Mouse (Mus musculus) limb, embryonic 13.5 days (tissue): ENCODE measurements at regions not wholly inside any gene's neighbourhood (a gene's known extent, or its start where the extent isn't known, plus 50 kb on each side); places are given as distances from the start of the nearest gene placed in this dataset.

ENCODE experiments used
- ATAC-seq: fragments of 200-750 bp; cut with Nextera tagmentation; 2 replicates; pipeline ENCODE4 v1.8.0; 2017; ENCODE audit warnings: low read depth, moderate number of reproducible peaks, moderate TSS enrichment; ENCODE audit not compliant: low FRiP score
- H3K27ac ChIP-seq: fragments of 300-500 bp; sonication (generic); 2 replicates; pipeline ENCODE4 v1.5.1; 2015; ENCODE audit warnings: inconsistent platforms, mild to moderate bottlenecking, moderate library complexity
- H3K27me3 ChIP-seq: fragments of 300-500 bp; sonication (generic); 2 replicates; pipeline ENCODE4 v1.6.1; 2015; ENCODE audit warnings: mild to moderate bottlenecking, inconsistent platforms
- H3K36me3 ChIP-seq: fragments of 300-500 bp; sonication (generic); 2 replicates; pipeline ENCODE4 v1.6.1; 2015; ENCODE audit warnings: inconsistent platforms, mild to moderate bottlenecking, moderate library complexity
- H3K4me1 ChIP-seq: fragments of 300-500 bp; sonication (generic); 2 replicates; pipeline ENCODE4 v1.6.1; 2015; ENCODE audit warnings: inconsistent platforms
- H3K4me2 ChIP-seq: fragments of 300-500 bp; sonication (generic); replicated peaks from 2 replicates; pipeline ENCODE4 v1.6.1; 2015; ENCODE audit warnings: inconsistent platforms, mild to moderate bottlenecking, moderate library complexity
- H3K4me3 ChIP-seq: fragments of 300-500 bp; sonication (generic); 2 replicates; pipeline ENCODE4 v1.5.1; 2015; ENCODE audit warnings: moderate library complexity, mild to moderate bottlenecking, inconsistent platforms
- H3K9ac ChIP-seq: fragments of 300-500 bp; sonication (generic); 2 replicates; pipeline ENCODE4 v1.6.1; 2015; ENCODE audit warnings: mild to moderate bottlenecking, inconsistent platforms
- H3K9me3 ChIP-seq: fragments of 300-500 bp; sonication (generic); 2 replicates; pipeline ENCODE4 v1.6.1; 2016; ENCODE audit warnings: inconsistent platforms
- WGBS: fragments of 180-500 bp; shearing (Covaris S2); methylation state at CpG from one replicate; pipeline ENCODE4 v1.1.7; 2015; 5-methylcytosine and 5-hydroxymethylcytosine counted together

- Histone ChIP-seq H3K4me2 (no peak overlapping the region), H3K27ac (no peak overlapping the region), H3K9me3 (no peaks in the 10 kb centered on the region), H3K9ac (no peak overlapping the region), H3K4me3 (no peak overlapping the region), H3K4me1 (no peaks in the 10 kb centered on the region), H3K36me3 (no peaks in the 10 kb centered on the region), H3K27me3 (no peaks in the 10 kb centered on the region)
- WGBS: 88% methylated on average over 6 of the region's 6 CpGs
- ATAC-seq: no peak
Measured at GRCm38 (mm10) chr2:137417691-137418090, 301.2 kb upstream of the Jag1 start.

- no peak overlapping the region for H3K4me3 ChIP-seq
- H3K36me3 ChIP-seq: no peaks in the 10 kb centered on the region
- no peaks in the 10 kb centered on the region for H3K27me3 ChIP-seq
- no peaks in the 10 kb centered on the region for H3K9me3 ChIP-seq
- no peak overlapping the region for H3K4me2 ChIP-seq
- no peak overlapping the region for H3K27ac ChIP-seq
- WGBS: 69% methylated on average over 3 of the region's 3 CpGs
- ATAC-seq: no peak
- H3K9ac ChIP-seq: no peak overlapping the region
- no peaks in the 10 kb centered on the region for H3K4me1 ChIP-seq
Measured at GRCm38 (mm10) chr2:137413432-137413831, 297.0 kb upstream of the Jag1 start.

GRCm38 (mm10) chr2:137409611-137410010, 293.2 kb upstream of the Jag1 start:
- no peak overlapping the region for H3K4me3 ChIP-seq
- no peak overlapping the region for H3K27ac ChIP-seq
- H3K27me3 ChIP-seq: no peaks in the 10 kb centered on the region
- WGBS: 87% methylated on average over 2 of the region's 2 CpGs
- no peaks in the 10 kb centered on the region for H3K4me1 ChIP-seq
- H3K4me2 ChIP-seq: no peak overlapping the region
- no peak for ATAC-seq
- H3K36me3 ChIP-seq: no peaks in the 10 kb centered on the region
- H3K9ac ChIP-seq: no peak overlapping the region
- no peaks in the 10 kb centered on the region for H3K9me3 ChIP-seq

- WGBS: 81% methylated on average over 2 of the region's 2 CpGs
- ATAC-seq: no peak
Measured at GRCm38 (mm10) chr2:137408294-137408693, 291.9 kb upstream of the Jag1 start.

GRCm38 (mm10) chr2:137393486-137393885, 277.0 kb upstream of the Jag1 start:
- H3K4me3 ChIP-seq: no peak overlapping the region
- H3K27me3 ChIP-seq: no peaks in the 10 kb centered on the region
- no peak overlapping the region for H3K9ac ChIP-seq
- no peak overlapping the region for H3K4me2 ChIP-seq
- ATAC-seq: no peak
- H3K27ac ChIP-seq: no peak overlapping the region
- H3K4me1 ChIP-seq: no peaks in the 10 kb centered on the region
- no peaks in the 10 kb centered on the region for H3K36me3 ChIP-seq
- 18% methylated on average over 4 of the region's 4 CpGs for WGBS
- H3K9me3 ChIP-seq: no peaks in the 10 kb centered on the region

More at GRCm38 (mm10) chr2:137408294-137408693, 291.9 kb upstream of the Jag1 start:
- Histone ChIP-seq H3K4me2 (no peak overlapping the region), H3K9me3 (no peaks in the 10 kb centered on the region), H3K27ac (no peak overlapping the region), H3K4me1 (no peaks in the 10 kb centered on the region), H3K27me3 (no peaks in the 10 kb centered on the region), H3K36me3 (no peaks in the 10 kb centered on the region), H3K9ac (no peak overlapping the region), H3K4me3 (no peak overlapping the region)

GRCm38 (mm10) chr2:137379816-137380215, 263.4 kb upstream of the Jag1 start:
- Histone ChIP-seq H3K27ac (no peak overlapping the region), H3K36me3 (no peaks in the 10 kb centered on the region)

GRCm38 (mm10) chr2:137375346-137375745, 258.9 kb upstream of the Jag1 start:
- no peaks in the 10 kb centered on the region for H3K27me3 ChIP-seq
- H3K4me2 ChIP-seq: no peak overlapping the region
- H3K9ac ChIP-seq: no peak overlapping the region
- ATAC-seq: peak; percentile 73
- no peaks in the 10 kb centered on the region for H3K36me3 ChIP-seq
- no peak overlapping the region for H3K27ac ChIP-seq
- 50% methylated on average over 5 of the region's 5 CpGs for WGBS
- no peaks in the 10 kb centered on the region for H3K4me1 ChIP-seq
- H3K9me3 ChIP-seq: no peaks in the 10 kb centered on the region
- H3K4me3 ChIP-seq: no peak overlapping the region

More at GRCm38 (mm10) chr2:137379816-137380215, 263.4 kb upstream of the Jag1 start:
- no peak overlapping the region for H3K4me2 ChIP-seq
- no peaks in the 10 kb centered on the region for H3K9me3 ChIP-seq
- H3K4me3 ChIP-seq: no peak overlapping the region
- H3K4me1 ChIP-seq: no peaks in the 10 kb centered on the region
- 84% methylated on average over 2 of the region's 2 CpGs for WGBS
- no peak for ATAC-seq
- no peaks in the 10 kb centered on the region for H3K27me3 ChIP-seq
- no peak overlapping the region for H3K9ac ChIP-seq

GRCm38 (mm10) chr2:137371062-137371461, 254.6 kb upstream of the Jag1 start:
- Histone ChIP-seq H3K4me1 (no peaks in the 10 kb centered on the region), H3K4me3 (no peak overlapping the region), H3K36me3 (no peaks in the 10 kb centered on the region), H3K9me3 (no peaks in the 10 kb centered on the region), H3K27ac (no peak overlapping the region), H3K9ac (no peak overlapping the region), H3K4me2 (no peak overlapping the region), H3K27me3 (no peaks in the 10 kb centered on the region)
- no peak for ATAC-seq
- 86% methylated on average over 2 of the region's 2 CpGs for WGBS

- ATAC-seq: no peak
Measured at GRCm38 (mm10) chr2:137363006-137363405, 246.6 kb upstream of the Jag1 start.

GRCm38 (mm10) chr2:137357181-137357738, 240.8 kb upstream of the Jag1 start:
- H3K9ac ChIP-seq: no peak overlapping the region
- 70% methylated on average over 13 of the region's 13 CpGs for WGBS
- no peaks in the 10 kb centered on the region for H3K36me3 ChIP-seq
- ATAC-seq: no peak
- H3K9me3 ChIP-seq: no peaks in the 10 kb centered on the region
- H3K4me1 ChIP-seq: no peaks in the 10 kb centered on the region
- H3K27ac ChIP-seq: no peak overlapping the region
- H3K27me3 ChIP-seq: no peaks in the 10 kb centered on the region
- H3K4me2 ChIP-seq: no peak overlapping the region
- no peak overlapping the region for H3K4me3 ChIP-seq

More at GRCm38 (mm10) chr2:137363006-137363405, 246.6 kb upstream of the Jag1 start:
- H3K27ac ChIP-seq: no peak overlapping the region
- H3K4me2 ChIP-seq: no peak overlapping the region
- no peak overlapping the region for H3K9ac ChIP-seq
- no peaks in the 10 kb centered on the region for H3K4me1 ChIP-seq
- no peaks in the 10 kb centered on the region for H3K27me3 ChIP-seq
- WGBS: 49% methylated on average over 2 of the region's 2 CpGs
- no peaks in the 10 kb centered on the region for H3K36me3 ChIP-seq
- H3K4me3 ChIP-seq: no peak overlapping the region
- no peaks in the 10 kb centered on the region for H3K9me3 ChIP-seq

- H3K27ac ChIP-seq: no peak overlapping the region
- no peaks in the 10 kb centered on the region for H3K27me3 ChIP-seq
- no peak for ATAC-seq
- no peaks in the 10 kb centered on the region for H3K36me3 ChIP-seq
- no peaks in the 10 kb centered on the region for H3K9me3 ChIP-seq
- H3K9ac ChIP-seq: no peak overlapping the region
- 27% methylated on average over 2 of the region's 2 CpGs for WGBS
- H3K4me3 ChIP-seq: no peak overlapping the region
- no peaks in the 10 kb centered on the region for H3K4me1 ChIP-seq
- H3K4me2 ChIP-seq: no peak overlapping the region
Measured at GRCm38 (mm10) chr2:137343736-137344135, 227.3 kb upstream of the Jag1 start.

- H3K4me1 ChIP-seq: no peaks in the 10 kb centered on the region
- no peak overlapping the region for H3K4me2 ChIP-seq
- no peak for ATAC-seq
- no peak overlapping the region for H3K4me3 ChIP-seq
- no peaks in the 10 kb centered on the region for H3K27me3 ChIP-seq
- H3K9ac ChIP-seq: no peak overlapping the region
- no peak overlapping the region for H3K27ac ChIP-seq
- H3K9me3 ChIP-seq: no peaks in the 10 kb centered on the region
- H3K36me3 ChIP-seq: no peaks in the 10 kb centered on the region
- 93% methylated on average over 8 of the region's 8 CpGs for WGBS
Measured at GRCm38 (mm10) chr2:137329995-137330394, 213.6 kb upstream of the Jag1 start.

GRCm38 (mm10) chr2:137323445-137323844, 207.0 kb upstream of the Jag1 start:
- no peaks in the 10 kb centered on the region for H3K27me3 ChIP-seq
- no peaks in the 10 kb centered on the region for H3K4me1 ChIP-seq
- ATAC-seq: no peak
- H3K9me3 ChIP-seq: no peaks in the 10 kb centered on the region
- WGBS: 74% methylated on average over 5 of the region's 5 CpGs
- H3K36me3 ChIP-seq: no peaks in the 10 kb centered on the region
- no peak overlapping the region for H3K4me2 ChIP-seq
- H3K9ac ChIP-seq: no peak overlapping the region
- no peak overlapping the region for H3K4me3 ChIP-seq
- no peak overlapping the region for H3K27ac ChIP-seq
